Mouse (Mus musculus) heart, postnatal 0 days (tissue): ENCODE measurements at regions not wholly inside any gene's neighbourhood (a gene's known extent, or its start where the extent isn't known, plus 50 kb on each side); places are given as distances from the start of the nearest gene placed in this dataset.

ENCODE experiments used
- CTCF ChIP-seq: IDR thresholded peaks from 2 replicates; pipeline ENCODE4 v1.5.1; 2016; ENCODE audit warnings: antibody characterized with exemption, control low read depth, low read depth
- EP300 ChIP-seq: IDR thresholded peaks from 2 replicates; pipeline ENCODE4 v1.6.1; 2016; ENCODE audit warnings: antibody characterized with exemption, low read depth

GRCm38 (mm10) chr2:133432141-133432813 lies 119.7 kb upstream of the Bmp2 start:
- no peak for TF ChIP-seq CTCF
- no peak for TF ChIP-seq EP300
